Mouse (Mus musculus): ENCODE measurements at regions not wholly inside any gene's neighbourhood (a gene's known extent, or its start where the extent isn't known, plus 50 kb on each side); places are given as distances from the start of the nearest gene placed in this dataset.

DNA sequence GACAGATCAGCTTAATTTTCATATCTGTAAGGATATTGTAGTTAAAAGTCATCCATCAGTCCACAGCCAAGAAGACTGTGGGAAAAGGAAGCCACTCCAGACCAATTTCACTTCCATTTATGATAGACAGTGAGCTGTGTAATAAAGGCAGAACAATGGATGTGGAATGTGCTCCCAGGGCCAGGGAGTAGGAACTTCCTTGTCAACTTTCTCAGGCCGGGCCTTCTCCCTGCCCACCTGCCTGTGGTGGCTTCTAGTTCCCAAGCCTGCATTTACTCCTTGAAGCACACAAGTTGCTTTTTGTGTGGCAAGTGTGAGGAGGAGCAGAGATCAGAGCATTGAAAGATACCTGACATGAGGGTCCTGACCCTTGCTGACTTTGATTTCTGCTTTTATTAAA lies 233.6 kb upstream of the Gm37988 start:
- TF ChIP-seq POLR2A (IDR thresholded peaks at IDR 0.05; ENCODE audit: insufficient read depth, low read length), result no peak
- TF ChIP-seq CTCF (IDR thresholded peaks at IDR 0.05; ENCODE audit: low read depth, low read length), result no peak
- TF ChIP-seq EP300 (IDR thresholded peaks at IDR 0.05; ENCODE audit: insufficient read depth, low read depth, low read length), result no peak

Measured in ES-Bruce4 (cell line).